Mouse (Mus musculus): ENCODE measurements at regions not wholly inside any gene's neighbourhood (a gene's known extent, or its start where the extent isn't known, plus 50 kb on each side); places are given as distances from the start of the nearest gene placed in this dataset.
A peak's percentile ranks its signal among the peaks of the same experiment; 100 is the strongest.

DNA sequence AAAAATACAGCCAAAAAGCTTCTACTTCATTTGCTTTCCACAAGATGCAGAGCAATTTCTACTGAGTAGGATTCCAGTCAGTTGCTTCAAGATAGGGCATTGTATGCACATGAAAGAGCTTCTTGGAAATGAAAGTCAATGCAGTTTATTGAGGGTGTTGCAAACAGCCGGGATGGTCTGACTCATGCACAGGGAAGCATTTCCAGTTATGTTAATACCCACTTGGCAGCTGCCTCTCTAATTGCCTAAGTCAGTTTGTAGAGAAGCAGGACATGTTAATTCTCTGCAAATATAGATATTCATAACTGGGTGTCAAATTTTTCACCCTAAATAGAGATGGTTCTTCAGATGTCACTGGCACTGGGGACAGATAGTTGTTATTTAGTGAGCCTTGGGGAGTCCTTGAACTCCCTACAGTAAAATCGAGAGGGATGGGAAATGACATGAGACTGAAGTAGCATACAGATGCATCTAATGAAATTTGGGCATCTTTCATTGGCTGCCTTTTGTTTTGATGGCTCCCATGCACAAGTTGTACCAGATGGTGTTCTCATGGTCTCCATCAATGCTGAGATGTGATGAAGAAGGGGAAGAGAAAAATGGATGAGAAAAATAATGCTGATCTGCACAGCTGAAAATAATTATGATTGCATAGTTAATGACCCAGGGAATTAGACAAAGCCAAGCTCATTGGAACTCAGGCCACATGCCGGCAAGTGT is 157.8 kb upstream of the Chl1 start:
- H3K27me3 ChIP-seq, result no peaks in the 10 kb centered on the region
- H3K9ac ChIP-seq (replicated peaks), result no peak overlapping the region
- no peaks in the 10 kb centered on the region for H3K36me3 ChIP-seq
- H3K4me3 ChIP-seq, result no peak overlapping the region
- H3K4me1 ChIP-seq, result no peaks in the 10 kb centered on the region
- H3K9me3 ChIP-seq, result no peaks in the 10 kb centered on the region
- H3K27ac ChIP-seq (replicated peaks), result no peak overlapping the region
- WGBS, result 67% methylated on average over 3 of the region's 3 CpGs
- H3K4me2 ChIP-seq (replicated peaks), result no peak overlapping the region
- no peak for ATAC-seq (ENCODE audit: low FRiP score, low read depth)

DNA sequence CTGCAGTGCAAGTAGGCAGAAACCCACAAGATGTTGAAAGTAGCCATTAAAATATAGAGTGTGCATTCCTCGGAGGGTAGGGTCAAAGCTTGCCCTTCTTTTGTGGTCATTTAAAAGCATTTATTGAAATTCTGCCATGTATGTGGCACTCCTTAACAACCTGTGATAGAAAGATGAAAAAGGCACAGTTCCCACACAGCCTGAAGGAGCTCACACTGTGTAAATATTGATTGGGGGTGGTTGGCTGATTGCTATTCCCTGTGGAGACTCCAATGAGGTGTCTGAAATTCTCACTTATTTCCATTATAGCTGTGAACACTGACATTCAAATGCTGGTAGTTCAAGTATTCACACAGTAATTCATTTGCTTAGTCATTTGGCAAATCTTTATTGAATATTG is 157.0 kb upstream of the Chl1 start:
- Histone ChIP-seq H3K36me3 (no peaks in the 10 kb centered on the region), H3K27me3 (no peaks in the 10 kb centered on the region), H3K4me3 (no peak overlapping the region), H3K9ac (replicated peaks) (no peak overlapping the region), H3K27ac (replicated peaks) (no peak overlapping the region), H3K4me1 (no peaks in the 10 kb centered on the region), H3K4me2 (replicated peaks) (no peak overlapping the region), H3K9me3 (no peaks in the 10 kb centered on the region)
- peak; percentile 77 for ATAC-seq (ENCODE audit: low FRiP score, low read depth)
- 59% methylated on average over 1 of the region's 1 CpGs for WGBS

DNA sequence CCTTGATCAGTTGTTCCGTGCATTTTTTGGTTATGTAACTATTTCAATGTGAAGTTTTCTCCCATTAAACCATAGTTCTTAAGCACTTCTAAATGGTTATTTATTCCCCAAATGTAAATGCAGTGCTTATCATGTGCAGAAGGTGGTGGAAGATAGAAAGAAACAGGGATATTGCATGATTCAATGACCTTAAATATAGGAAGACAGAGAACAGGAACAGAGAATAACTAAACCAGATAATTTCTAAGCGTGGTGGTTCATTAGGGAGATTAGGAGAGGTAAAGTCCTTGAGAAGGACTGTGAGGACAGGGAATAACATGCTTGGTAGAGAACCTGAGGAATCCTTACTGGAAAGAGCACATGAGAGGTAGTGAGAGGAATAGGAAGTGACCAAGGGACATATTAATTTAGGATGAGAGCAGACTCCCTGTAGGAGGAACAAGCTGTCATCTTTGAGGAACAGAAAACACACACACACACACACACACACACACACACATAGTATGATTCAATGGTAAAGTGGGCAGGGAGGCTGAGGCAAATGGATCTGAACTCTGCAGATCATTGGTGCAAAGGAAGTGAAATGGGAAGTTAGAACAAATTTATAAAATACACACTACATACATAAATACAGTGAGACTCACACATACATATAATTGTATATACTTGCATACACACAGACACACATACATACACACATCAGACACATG is 143.4 kb upstream of the Chl1 start:
- Histone ChIP-seq H3K4me2 (replicated peaks) (no peak overlapping the region), H3K4me3 (no peak overlapping the region), H3K4me1 (no peaks in the 10 kb centered on the region), H3K9ac (replicated peaks) (no peak overlapping the region), H3K9me3 (no peaks in the 10 kb centered on the region), H3K36me3 (no peaks in the 10 kb centered on the region), H3K27ac (replicated peaks) (no peak overlapping the region), H3K27me3 (no peaks in the 10 kb centered on the region)
- 84% methylated on average over 2 of the region's 2 CpGs for WGBS
- no peak for ATAC-seq (ENCODE audit: low FRiP score, low read depth)

DNA sequence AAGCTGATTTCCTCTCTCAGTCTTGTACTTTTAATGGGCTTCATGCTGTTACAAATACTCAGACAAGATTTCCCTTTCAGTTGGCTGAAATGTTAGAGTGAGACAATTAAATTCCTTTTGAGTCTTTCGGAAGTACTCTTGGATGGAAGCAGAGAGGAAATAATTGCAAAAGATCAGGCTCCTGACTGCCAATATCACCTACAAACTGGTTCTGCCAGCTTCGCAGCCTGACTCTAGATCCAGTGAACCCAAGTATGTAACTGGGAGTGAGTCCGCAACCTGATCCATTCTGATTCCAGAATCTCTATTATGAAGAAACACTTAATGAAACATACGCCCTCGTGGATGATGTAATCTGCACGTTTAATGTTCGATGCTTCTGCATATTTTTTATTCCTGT is 135.4 kb upstream of the Chl1 start:
- H3K9me3 ChIP-seq, result no peaks in the 10 kb centered on the region
- H3K36me3 ChIP-seq, result no peaks in the 10 kb centered on the region
- H3K27me3 ChIP-seq, result no peaks in the 10 kb centered on the region
- H3K27ac ChIP-seq (replicated peaks), result no peak overlapping the region
- ATAC-seq (ENCODE audit: low FRiP score, low read depth), result no peak
- peaks cover 4% of the 10 kb centered on the region for H3K4me1 ChIP-seq
- H3K4me2 ChIP-seq (replicated peaks), result no peak overlapping the region
- H3K4me3 ChIP-seq, result no peak overlapping the region
- no peak overlapping the region for H3K9ac ChIP-seq (replicated peaks)
- WGBS, result 86% methylated on average over 7 of the region's 7 CpGs

DNA sequence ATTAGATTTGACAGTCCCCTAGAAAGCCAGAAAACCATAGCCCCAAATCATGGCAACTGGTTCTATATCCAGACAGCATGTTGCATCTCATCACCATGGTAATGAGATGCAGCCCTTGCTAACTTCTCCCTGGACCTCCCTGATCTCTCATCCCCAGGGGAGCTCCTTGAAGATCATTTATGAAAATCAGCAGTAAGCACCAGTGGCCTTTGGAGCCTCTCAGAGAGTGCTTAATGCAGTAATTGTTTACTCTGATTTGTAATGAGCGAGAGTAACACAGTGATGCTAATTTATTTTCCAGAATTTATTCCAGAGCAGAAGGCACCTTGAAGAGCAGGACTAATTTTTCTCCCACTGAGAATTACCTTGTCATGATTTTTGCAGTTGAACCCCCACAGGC is 133.1 kb upstream of the Chl1 start:
- no peaks in the 10 kb centered on the region for H3K36me3 ChIP-seq
- peaks cover 12% of the 10 kb centered on the region for H3K4me1 ChIP-seq
- no peak overlapping the region for H3K9ac ChIP-seq (replicated peaks)
- H3K4me3 ChIP-seq, result no peak overlapping the region
- H3K27me3 ChIP-seq, result no peaks in the 10 kb centered on the region
- 33% methylated on average over 1 of the region's 1 CpGs for WGBS
- H3K9me3 ChIP-seq, result no peaks in the 10 kb centered on the region
- H3K27ac ChIP-seq (replicated peaks), result no peak overlapping the region
- no peak overlapping the region for H3K4me2 ChIP-seq (replicated peaks)
- peak; percentile 64 for ATAC-seq (ENCODE audit: low FRiP score, low read depth)

DNA sequence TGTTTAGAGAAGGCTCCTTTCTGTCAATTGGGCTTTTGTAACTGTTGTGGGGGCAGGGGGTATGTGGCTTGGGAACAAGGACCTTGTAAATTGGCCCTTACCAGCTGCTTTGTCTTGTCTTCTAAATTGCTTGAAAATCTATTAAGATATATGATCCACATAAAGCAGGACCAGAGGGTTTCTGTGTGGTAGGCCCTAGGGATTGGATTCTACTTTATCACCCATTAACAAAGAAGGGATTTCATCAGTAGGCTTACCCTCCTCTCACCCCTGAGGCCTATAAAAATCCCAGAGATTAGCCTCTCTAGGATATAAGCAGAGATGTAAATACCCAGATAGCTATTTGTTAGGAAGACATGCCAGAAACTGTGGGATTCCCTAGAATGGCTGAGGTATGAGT is 132.3 kb upstream of the Chl1 start:
- no peak for ATAC-seq (ENCODE audit: low FRiP score, low read depth)
- Histone ChIP-seq H3K9ac (replicated peaks) (no peak overlapping the region), H3K27ac (replicated peaks) (peak overlapping the region; percentile 5; the same call in 1 of the 2 replicates), H3K36me3 (no peaks in the 10 kb centered on the region), H3K4me1 (peaks cover 13% of the 10 kb centered on the region), H3K27me3 (no peaks in the 10 kb centered on the region), H3K4me3 (no peak overlapping the region), H3K9me3 (no peaks in the 10 kb centered on the region), H3K4me2 (replicated peaks) (no peak overlapping the region)

DNA sequence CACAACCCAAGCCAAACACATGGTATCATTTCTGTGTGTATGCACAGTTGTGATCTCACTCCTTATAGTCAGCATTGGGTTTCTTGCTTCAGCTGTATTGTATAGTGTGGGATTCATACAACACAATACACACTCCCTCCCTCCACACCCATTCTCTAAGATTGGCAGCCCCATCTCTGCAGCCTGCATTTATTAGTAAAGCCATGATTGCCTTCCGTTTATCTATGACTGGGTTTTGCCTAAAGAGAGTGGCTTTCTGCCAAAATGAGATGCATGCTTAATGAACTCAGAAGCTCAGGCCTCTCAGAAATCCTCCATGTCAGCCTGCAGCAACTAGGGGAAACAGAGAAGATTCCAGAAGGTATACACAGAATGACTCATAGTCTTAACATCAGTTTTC is 129.4 kb upstream of the Chl1 start:
- no peaks in the 10 kb centered on the region for H3K36me3 ChIP-seq
- H3K27me3 ChIP-seq, result no peaks in the 10 kb centered on the region
- 30% methylated on average over 1 of the region's 1 CpGs for WGBS
- H3K27ac ChIP-seq (replicated peaks), result peak overlapping the region; percentile 50
- H3K4me3 ChIP-seq, result no peak overlapping the region
- ATAC-seq (ENCODE audit: low FRiP score, low read depth), result peak; percentile 50
- H3K4me2 ChIP-seq (replicated peaks), result no peak overlapping the region
- H3K9me3 ChIP-seq, result no peaks in the 10 kb centered on the region
- H3K9ac ChIP-seq (replicated peaks), result no peak overlapping the region
- peaks cover 13% of the 10 kb centered on the region for H3K4me1 ChIP-seq

DNA sequence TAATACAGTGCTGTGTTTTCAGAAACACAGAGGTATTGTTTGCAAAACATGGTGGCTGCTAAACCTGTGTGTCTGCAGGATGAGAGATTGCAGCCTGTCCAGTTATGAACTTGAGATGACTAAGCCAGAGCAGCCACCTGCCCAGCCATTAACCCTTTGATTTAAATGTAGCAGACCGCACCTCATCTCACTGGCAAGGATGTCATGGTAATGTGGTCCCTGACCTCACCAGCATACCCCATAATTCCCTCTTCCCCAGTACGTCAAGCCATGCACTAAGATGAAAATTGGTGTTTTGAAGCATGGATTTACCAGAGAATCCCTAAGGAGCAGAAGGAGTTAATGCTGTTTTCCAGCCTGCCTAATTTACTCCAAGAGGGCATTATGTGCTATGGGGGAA is 128.5 kb upstream of the Chl1 start:
- no peak for ATAC-seq (ENCODE audit: low FRiP score, low read depth)
- Histone ChIP-seq H3K4me3 (no peak overlapping the region), H3K27me3 (no peaks in the 10 kb centered on the region), H3K4me1 (peaks cover 16% of the 10 kb centered on the region), H3K4me2 (replicated peaks) (no peak overlapping the region), H3K9ac (replicated peaks) (no peak overlapping the region), H3K9me3 (no peaks in the 10 kb centered on the region), H3K27ac (replicated peaks) (peak overlapping the region; percentile 35), H3K36me3 (no peaks in the 10 kb centered on the region)
- WGBS, result 54% methylated on average over 2 of the region's 2 CpGs

DNA sequence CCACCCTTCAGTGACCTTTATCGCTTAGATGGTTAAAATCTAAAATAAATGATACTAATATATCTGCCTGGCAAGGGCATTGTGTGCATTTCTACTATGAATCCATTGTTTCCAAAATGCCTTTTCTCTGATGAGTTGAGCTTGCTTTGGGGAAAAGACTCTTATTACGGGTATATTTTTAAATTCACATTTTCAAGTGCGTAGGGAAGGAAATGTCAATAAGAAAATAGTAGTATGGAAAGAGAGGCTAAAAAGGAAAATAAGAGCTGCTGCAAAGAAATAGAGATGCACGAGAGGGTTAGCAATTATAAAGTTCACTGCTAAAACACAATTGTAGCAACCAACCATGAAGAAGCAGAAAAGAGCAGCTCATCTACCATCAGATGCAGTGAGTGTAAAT is 123.8 kb upstream of the Chl1 start:
- Histone ChIP-seq H3K36me3 (no peaks in the 10 kb centered on the region), H3K4me3 (no peak overlapping the region), H3K9ac (replicated peaks) (no peak overlapping the region), H3K27me3 (no peaks in the 10 kb centered on the region), H3K4me2 (replicated peaks) (no peak overlapping the region), H3K27ac (replicated peaks) (no peak overlapping the region), H3K4me1 (peaks cover 8% of the 10 kb centered on the region; the same call in 1 of the 2 replicates), H3K9me3 (no peaks in the 10 kb centered on the region)
- ATAC-seq (ENCODE audit: low FRiP score, low read depth), result no peak
- 46% methylated on average over 4 of the region's 4 CpGs for WGBS

DNA sequence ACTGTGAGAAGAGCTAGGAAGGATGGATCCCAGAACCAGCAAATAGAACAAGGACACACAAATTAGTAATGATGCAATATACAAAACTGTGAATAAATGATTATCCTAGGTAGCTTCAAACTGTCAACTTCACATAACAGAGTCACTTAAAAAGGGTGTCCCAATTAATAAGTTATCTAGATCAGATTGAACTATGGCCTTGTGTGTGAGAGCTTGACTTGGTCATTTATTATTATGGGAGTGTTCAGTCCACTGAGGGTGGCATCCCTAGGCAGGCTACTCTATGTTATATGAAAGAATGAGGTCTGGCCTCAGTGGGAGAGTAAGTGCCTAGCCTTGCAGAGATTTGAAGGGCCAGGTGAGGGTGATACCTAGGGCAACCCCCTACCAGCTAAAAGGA is 104.4 kb upstream of the Chl1 start:
- Histone ChIP-seq H3K4me1 (no peaks in the 10 kb centered on the region), H3K9ac (replicated peaks) (no peak overlapping the region), H3K27me3 (no peaks in the 10 kb centered on the region), H3K4me3 (no peak overlapping the region), H3K4me2 (replicated peaks) (no peak overlapping the region), H3K9me3 (no peaks in the 10 kb centered on the region), H3K36me3 (no peaks in the 10 kb centered on the region), H3K27ac (replicated peaks) (no peak overlapping the region)
- no peak for ATAC-seq (ENCODE audit: low FRiP score, low read depth)

DNA sequence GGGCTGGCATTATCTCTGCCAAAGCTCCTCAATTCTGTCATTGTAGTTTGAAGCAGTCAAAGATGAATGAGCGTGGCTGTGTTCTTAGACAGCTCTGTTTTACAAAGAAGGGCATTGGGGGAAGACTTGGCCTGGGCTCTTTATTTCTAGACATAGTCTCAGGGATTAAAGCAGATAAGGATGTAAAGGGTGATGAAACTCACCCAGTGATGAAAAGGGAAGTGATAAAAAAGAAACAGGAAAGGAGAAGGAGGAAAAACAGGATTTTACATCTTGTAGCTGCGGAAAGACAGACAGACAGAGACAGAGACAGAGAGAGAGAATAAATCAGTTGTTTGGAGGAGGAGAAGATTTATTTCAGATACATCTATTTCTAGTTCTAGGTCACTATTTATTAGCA is 95.5 kb upstream of the Chl1 start:
- Histone ChIP-seq H3K4me1 (no peaks in the 10 kb centered on the region), H3K4me2 (replicated peaks) (no peak overlapping the region), H3K9ac (replicated peaks) (no peak overlapping the region), H3K4me3 (no peak overlapping the region), H3K27me3 (no peaks in the 10 kb centered on the region), H3K36me3 (no peaks in the 10 kb centered on the region), H3K9me3 (no peaks in the 10 kb centered on the region), H3K27ac (replicated peaks) (no peak overlapping the region)
- 69% methylated on average over 2 of the region's 2 CpGs for WGBS
- ATAC-seq (ENCODE audit: low FRiP score, low read depth), result no peak

DNA sequence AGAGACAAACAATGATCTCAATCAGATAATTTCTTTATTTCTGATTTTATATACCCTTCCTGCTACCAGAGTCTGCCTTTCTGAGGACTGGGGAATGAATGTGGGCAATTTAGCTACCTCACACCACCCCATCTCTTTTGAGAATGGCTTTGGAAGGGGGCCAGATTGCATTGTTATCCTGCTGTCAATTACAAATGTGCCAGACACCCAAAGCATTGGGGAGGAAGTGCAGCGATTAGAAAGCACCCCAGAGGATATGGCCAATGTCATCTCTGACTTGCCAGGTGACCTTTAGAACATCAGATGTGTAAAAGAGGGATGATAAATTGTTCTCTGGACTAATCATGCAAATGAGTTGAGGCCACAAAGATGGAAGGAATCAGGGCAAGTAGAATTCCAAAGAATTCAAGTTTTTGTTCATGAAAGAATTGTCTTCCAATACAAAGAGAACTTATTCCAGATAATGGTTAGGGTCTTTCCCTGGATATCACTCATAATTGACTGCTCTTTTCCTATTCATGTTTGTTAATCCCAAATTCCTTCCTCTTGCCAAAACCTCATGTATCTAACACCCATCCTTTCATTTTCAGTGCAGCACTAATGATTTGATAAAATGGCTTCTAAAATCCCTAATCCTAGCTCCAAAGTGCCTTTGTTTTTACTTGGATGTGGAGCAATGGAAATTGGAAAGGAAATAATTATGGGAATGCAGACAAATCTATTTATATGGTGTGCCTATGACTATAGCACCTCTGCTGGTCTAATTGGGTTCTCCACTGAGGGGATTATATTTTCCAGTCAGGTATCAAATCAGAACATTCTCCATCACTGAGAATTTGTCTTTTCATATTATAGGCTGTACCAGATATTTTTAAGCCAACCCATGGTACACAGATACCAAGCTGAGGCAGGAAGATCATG is 89.1 kb upstream of the Chl1 start:
- Histone ChIP-seq H3K4me2 (replicated peaks) (no peak overlapping the region), H3K36me3 (no peaks in the 10 kb centered on the region), H3K27me3 (no peaks in the 10 kb centered on the region), H3K9me3 (no peaks in the 10 kb centered on the region), H3K9ac (replicated peaks) (no peak overlapping the region), H3K4me3 (no peak overlapping the region), H3K27ac (replicated peaks) (no peak overlapping the region), H3K4me1 (no peaks in the 10 kb centered on the region)
- WGBS, result 45% methylated on average over 1 of the region's 1 CpGs
- ATAC-seq (ENCODE audit: low FRiP score, low read depth), result no peak

Data from midbrain, embryonic 12.5 days (tissue).